Mouse (Mus musculus) lung, postnatal 0 days (tissue): Measurements from ENCODE around the gene Gast. TPM values are rescaled to one million over a fixed set of nuclear protein-coding genes. Genes with fewer than 3 reads are reported as not detected.

Experiments
- ATAC-seq: fragments of 200-750 bp; cut with Nextera tagmentation; 2 replicates; pipeline ENCODE4 v1.8.0; 2017; ENCODE audit warnings: moderate library complexity
- DNase-seq: peaks from one replicate; pipeline ENCODE4 v3.0.0-alpha.2; 2016; ENCODE audit warnings: low spot score
- H3K27ac ChIP-seq: fragments of 300-500 bp; sonication (generic); 2 replicates; pipeline ENCODE4 v1.5.1; 2014; ENCODE audit warnings: antibody characterized with exemption, mild to moderate bottlenecking, low read length, mixed read lengths
- H3K27me3 ChIP-seq: fragments of 300-500 bp; sonication (generic); replicated peaks from 2 replicates; pipeline ENCODE4 v1.6.1; 2014; ENCODE audit warnings: low read length, mixed read lengths; ENCODE audit not compliant: insufficient read depth
- H3K36me3 ChIP-seq: fragments of 300-500 bp; sonication (generic); 2 replicates; pipeline ENCODE4 v1.6.1; 2014; ENCODE audit warnings: low read length, mixed read lengths; ENCODE audit not compliant: insufficient read depth
- H3K4me1 ChIP-seq: fragments of 300-500 bp; sonication (generic); 2 replicates; pipeline ENCODE4 v1.6.1; 2014; ENCODE audit warnings: antibody characterized with exemption, low read depth, low read length, mixed read lengths; ENCODE audit not compliant: insufficient read depth
- H3K4me2 ChIP-seq: fragments of 300-500 bp; sonication (generic); replicated peaks from 2 replicates; pipeline ENCODE4 v1.6.1; 2014; ENCODE audit warnings: low read depth, mild to moderate bottlenecking, low read length, moderate library complexity, mixed read lengths
- H3K4me3 ChIP-seq: fragments of 300-500 bp; sonication (generic); 2 replicates; pipeline ENCODE4 v1.5.1; 2014; ENCODE audit warnings: low read depth, low read length
- H3K9ac ChIP-seq: fragments of 300-500 bp; sonication (generic); replicated peaks from 2 replicates; pipeline ENCODE4 v1.6.1; 2014; ENCODE audit warnings: low read depth, mild to moderate bottlenecking
- H3K9me3 ChIP-seq: fragments of 300-500 bp; sonication (generic); 2 replicates; pipeline ENCODE4 v1.6.1; 2016; ENCODE audit warnings: low read length, mixed read lengths
- CTCF ChIP-seq: IDR thresholded peaks from 2 replicates; pipeline ENCODE4 v1.5.1; 2016; ENCODE audit warnings: antibody characterized with exemption, mild to moderate bottlenecking
- EP300 ChIP-seq: IDR thresholded peaks from 2 replicates; pipeline ENCODE4 v1.6.1; 2016; ENCODE audit warnings: antibody characterized with exemption, mild to moderate bottlenecking, control low read depth
- WGBS: fragments of 180-500 bp; shearing (Covaris S2); extraction: QIAGEN DNeasy Blood & Tissue Kit; methylation state at CpG from one replicate; pipeline ENCODE4 v1.1.7; 2014; 5-methylcytosine and 5-hydroxymethylcytosine counted together
- polyA plus RNA-seq: library from polyadenylated mRNA; unstranded; fragments of >200 nt; fragmentation: Nextera tagmentation; extraction: Ambion mirVana; gene quantifications from 2 replicates; pipeline ENCODE4 v1.2.1, GENCODE M21; 2015

Gene Gast
- polyA plus RNA-seq, 1 experiment from 2014 or later = not detected

GRCm38 (mm10) chr11:100376746-100377389 lies 42.7 kb downstream of the Gast start:
- Histone ChIP-seq H3K36me3 (peaks cover 67% of the 10 kb centered on the region), H3K4me2 (no peak overlapping the region), H3K4me1 (no peaks in the 10 kb centered on the region), H3K9me3 (no peaks in the 10 kb centered on the region), H3K27me3 (no peaks in the 10 kb centered on the region), H3K27ac (no peak overlapping the region), H3K9ac (no peak overlapping the region), H3K4me3 (no peak overlapping the region)
- 89% methylated on average over 21 of the region's 21 CpGs for WGBS
- DNase-seq (no peak), ATAC-seq (no peak; the same call in 1 of the 2 replicates)
- TF ChIP-seq CTCF (no peak), EP300 (no peak)

GRCm38 (mm10) chr11:100377989-100378388 lies 43.8 kb downstream of the Gast start:
- TF ChIP-seq CTCF (no peak), EP300 (no peak)

GRCm38 (mm10) chr11:100378446-100378845 lies 44.2 kb downstream of the Gast start:
- H3K4me3 ChIP-seq = no peak overlapping the region
- no peak for TF ChIP-seq CTCF
- no peak for TF ChIP-seq EP300
- H3K4me1 ChIP-seq = no peaks in the 10 kb centered on the region
- no peak overlapping the region for H3K9ac ChIP-seq
- no peaks in the 10 kb centered on the region for H3K27me3 ChIP-seq
- ATAC-seq (no peak), DNase-seq (no peak)
- peaks cover 57% of the 10 kb centered on the region for H3K36me3 ChIP-seq
- WGBS = 92% methylated on average over 5 of the region's 5 CpGs
- H3K9me3 ChIP-seq = no peaks in the 10 kb centered on the region
- no peak overlapping the region for H3K4me2 ChIP-seq
- H3K27ac ChIP-seq = no peak overlapping the region

More at GRCm38 (mm10) chr11:100377989-100378388, 43.8 kb downstream of the Gast start:
- no peaks in the 10 kb centered on the region for H3K4me1 ChIP-seq
- 94% methylated on average over 14 of the region's 14 CpGs for WGBS
- H3K9ac ChIP-seq = no peak overlapping the region
- no peaks in the 10 kb centered on the region for H3K27me3 ChIP-seq
- peaks cover 58% of the 10 kb centered on the region for H3K36me3 ChIP-seq
- no peaks in the 10 kb centered on the region for H3K9me3 ChIP-seq
- no peak overlapping the region for H3K4me2 ChIP-seq
- H3K27ac ChIP-seq = no peak overlapping the region
- H3K4me3 ChIP-seq = no peak overlapping the region
- ATAC-seq (no peak), DNase-seq (no peak)

- H3K27me3 ChIP-seq = no peaks in the 10 kb centered on the region
- H3K4me2 ChIP-seq = no peak overlapping the region
- H3K4me1 ChIP-seq = no peaks in the 10 kb centered on the region
- no peak overlapping the region for H3K9ac ChIP-seq
- H3K4me3 ChIP-seq = no peak overlapping the region
- peaks cover 55% of the 10 kb centered on the region for H3K36me3 ChIP-seq
- TF ChIP-seq CTCF (no peak), EP300 (no peak)
- H3K9me3 ChIP-seq = no peaks in the 10 kb centered on the region
- DNase-seq (no peak), ATAC-seq (no peak)
- 86% methylated on average over 4 of the region's 4 CpGs for WGBS
- no peak overlapping the region for H3K27ac ChIP-seq
These were observed 45.1 kb downstream of the Gast start for GRCm38 (mm10) chr11:100379311-100379710.

GRCm38 (mm10) chr11:100382682-100383081 lies 48.5 kb downstream of the Gast start:
- Histone ChIP-seq H3K27me3 (no peaks in the 10 kb centered on the region), H3K4me2 (no peak overlapping the region), H3K9ac (no peak overlapping the region), H3K4me3 (no peak overlapping the region), H3K9me3 (no peaks in the 10 kb centered on the region), H3K27ac (no peak overlapping the region), H3K36me3 (peaks cover 50% of the 10 kb centered on the region), H3K4me1 (peaks cover 15% of the 10 kb centered on the region)
- no peak for TF ChIP-seq CTCF
- TF ChIP-seq EP300 = no peak
- no peak for ATAC-seq
- WGBS = 83% methylated on average over 6 of the region's 6 CpGs
- DNase-seq = no peak

- no peaks in the 10 kb centered on the region for H3K27me3 ChIP-seq
- no peak overlapping the region for H3K4me3 ChIP-seq
- H3K27ac ChIP-seq = no peak overlapping the region
- TF ChIP-seq EP300 (no peak), CTCF (no peak)
- peaks cover 36% of the 10 kb centered on the region for H3K4me1 ChIP-seq
- H3K4me2 ChIP-seq = no peak overlapping the region
- H3K9me3 ChIP-seq = no peaks in the 10 kb centered on the region
- no peak overlapping the region for H3K9ac ChIP-seq
- ATAC-seq (no peak), DNase-seq (no peak)
- WGBS = 96% methylated on average over 3 of the region's 3 CpGs
- H3K36me3 ChIP-seq = peaks cover 37% of the 10 kb centered on the region
These were observed 50.8 kb downstream of the Gast start for GRCm38 (mm10) chr11:100385016-100385415.
